Mouse (Mus musculus) spleen, adult 2 months (tissue): ENCODE data around the gene Fbln2. TPM values are rescaled to one million over a fixed set of nuclear protein-coding genes. Genes with fewer than 3 reads are reported as not detected.

Source experiments
- DNase-seq, 2 experiments: peaks; one replicate each; pipeline versions ENCODE4 v3.0.0 to v3.0.0-alpha.2; 2012 to 2021; ENCODE audit warnings: low spot score in 2 of 2, low read depth in 1 of 2
- H3K27ac ChIP-seq: fragments of 200-500 bp; 2 replicates; pipeline ENCODE4 v1.5.1; 2012; ENCODE audit warnings: low read length, inconsistent platforms; ENCODE audit not compliant: insufficient read depth
- H3K27me3 ChIP-seq: fragments of 200-500 bp; 2 replicates; pipeline ENCODE4 v1.6.1; 2012; ENCODE audit warnings: mild to moderate bottlenecking, moderate library complexity, low read length, inconsistent platforms; ENCODE audit not compliant: control insufficient read depth, insufficient read depth
- H3K36me3 ChIP-seq: fragments of 200-500 bp; 2 replicates; pipeline ENCODE4 v1.6.1; 2012; ENCODE audit warnings: mild to moderate bottlenecking, low read length, inconsistent platforms; ENCODE audit not compliant: control insufficient read depth, insufficient read depth
- H3K4me1 ChIP-seq: fragments of 200-500 bp; 2 replicates; pipeline ENCODE4 v1.6.1; 2011; ENCODE audit warnings: inconsistent platforms; ENCODE audit not compliant: control insufficient read depth, insufficient read depth, insufficient read length
- H3K4me3 ChIP-seq: fragments of 200-500 bp; 2 replicates; pipeline ENCODE4 v1.5.1; 2011; ENCODE audit warnings: mild to moderate bottlenecking, inconsistent platforms; ENCODE audit not compliant: insufficient read depth, insufficient read length; ENCODE audit errors: extremely low read depth
- CTCF ChIP-seq: fragments of 200-500 bp; IDR thresholded peaks from 2 replicates; pipeline ENCODE4 v1.5.1; 2011; ENCODE audit warnings: mild to moderate bottlenecking, inconsistent platforms; ENCODE audit not compliant: insufficient read depth, insufficient read length, insufficient replicate concordance; ENCODE audit errors: extremely low read depth
- POLR2A ChIP-seq: fragments of 200-500 bp; IDR thresholded peaks from 2 replicates; pipeline ENCODE4 v1.6.1; 2011; ENCODE audit warnings: low read depth, low read length, inconsistent platforms
- WGBS: fragments of 180-500 bp; shearing (Covaris S2); methylation state at CpG from one replicate; pipeline ENCODE4 v1.1.7; 2018; 5-methylcytosine and 5-hydroxymethylcytosine counted together
- polyA plus RNA-seq: library from polyadenylated mRNA; depleted of rRNA; stranded (reverse); fragments of >200 nt; gene quantifications from 2 replicates; pipeline ENCODE4 v1.2.3, GENCODE M21; 2012

The Fbln2 gene
- polyA plus RNA-seq, 1 experiment, result 12.0 TPM

GRCm38 (mm10) chr6:91288961-91289360, 76.7 kb downstream of the Fbln2 start:
- Histone ChIP-seq H3K27me3 (peaks cover 5% of the 10 kb centered on the region), H3K4me3 (no peak overlapping the region), H3K36me3 (no peaks in the 10 kb centered on the region), H3K27ac (no peak overlapping the region), H3K4me1 (peaks cover 2% of the 10 kb centered on the region; the same call in 1 of the 2 replicates)
- DNase-seq, result no peak
- TF ChIP-seq POLR2A (no peak), CTCF (no peak)
- WGBS, result 56% methylated on average over 1 of the region's 1 CpGs

GRCm38 (mm10) chr6:91290937-91291336, 78.7 kb downstream of the Fbln2 start:
- no peaks in the 10 kb centered on the region for H3K36me3 ChIP-seq
- DNase-seq, result no peak
- H3K4me1 ChIP-seq, result no peaks in the 10 kb centered on the region
- no peaks in the 10 kb centered on the region for H3K27me3 ChIP-seq
- no peak for TF ChIP-seq POLR2A
- H3K4me3 ChIP-seq, result no peak overlapping the region
- no peak overlapping the region for H3K27ac ChIP-seq
- 71% methylated on average over 10 of the region's 10 CpGs for WGBS

DNA sequence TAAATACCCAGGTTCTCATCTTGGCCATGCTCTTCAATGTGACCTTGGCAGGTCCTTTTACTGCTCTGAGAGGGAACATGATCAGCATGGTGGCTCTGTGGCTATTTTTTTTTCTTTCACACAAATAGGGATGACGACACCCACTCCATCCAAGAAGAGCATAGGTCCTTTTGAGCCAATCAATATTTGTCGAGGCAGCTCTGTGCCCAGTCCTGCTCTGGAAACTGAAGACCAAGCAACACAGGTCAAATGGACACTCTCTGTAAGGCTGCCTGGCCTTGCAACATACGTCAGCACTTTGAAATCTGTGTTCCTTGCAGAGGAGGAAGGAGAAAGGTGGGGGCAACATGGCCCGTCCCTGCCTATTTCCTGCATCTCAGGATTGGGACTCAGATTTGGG, 83.2 kb downstream of the Fbln2 start:
- DNase-seq, result no peak
- WGBS, result 56% methylated on average over 4 of the region's 4 CpGs
- H3K27ac ChIP-seq, result no peak overlapping the region
- TF ChIP-seq CTCF (no peak), POLR2A (no peak)
- H3K36me3 ChIP-seq, result no peaks in the 10 kb centered on the region
- H3K4me3 ChIP-seq, result no peak overlapping the region
- H3K27me3 ChIP-seq, result no peaks in the 10 kb centered on the region
- no peaks in the 10 kb centered on the region for H3K4me1 ChIP-seq

GRCm38 (mm10) chr6:91298828-91299227, 86.6 kb downstream of the Fbln2 start:
- no peak overlapping the region for H3K27ac ChIP-seq
- H3K4me1 ChIP-seq, result no peaks in the 10 kb centered on the region
- no peak for TF ChIP-seq POLR2A
- no peak for TF ChIP-seq CTCF
- H3K4me3 ChIP-seq, result no peak overlapping the region
- WGBS, result 10% methylated on average over 6 of the region's 6 CpGs
- no peaks in the 10 kb centered on the region for H3K36me3 ChIP-seq
- DNase-seq, result no peak
- no peaks in the 10 kb centered on the region for H3K27me3 ChIP-seq

DNA sequence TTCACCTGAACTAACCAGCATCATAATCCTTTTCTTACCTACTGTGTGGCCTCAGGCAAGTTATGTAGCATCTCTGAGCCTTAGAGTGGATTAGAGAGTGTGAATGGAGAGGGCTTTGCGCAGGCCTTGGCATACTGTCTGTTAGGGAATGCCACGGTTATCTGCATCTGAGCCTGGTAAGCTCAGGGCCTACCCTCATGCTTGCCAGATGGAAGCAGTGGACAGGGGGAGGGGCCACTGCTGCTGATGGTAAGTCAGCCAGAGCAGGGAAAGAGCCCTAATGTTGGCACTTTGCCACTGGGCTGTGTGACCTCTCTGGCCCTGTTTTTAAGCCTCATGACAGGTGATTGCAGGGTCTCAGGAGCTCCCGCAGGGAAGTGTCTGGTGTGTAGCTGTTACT, 87.8 kb downstream of the Fbln2 start:
- Histone ChIP-seq H3K27me3 (no peaks in the 10 kb centered on the region), H3K27ac (no peak overlapping the region), H3K4me3 (no peak overlapping the region), H3K36me3 (no peaks in the 10 kb centered on the region), H3K4me1 (no peaks in the 10 kb centered on the region)
- TF ChIP-seq CTCF (no peak), POLR2A (no peak)
- 84% methylated on average over 3 of the region's 3 CpGs for WGBS
- no peak for DNase-seq

- Histone ChIP-seq H3K27ac (no peak overlapping the region), H3K4me1 (no peaks in the 10 kb centered on the region), H3K27me3 (no peaks in the 10 kb centered on the region), H3K4me3 (no peak overlapping the region), H3K36me3 (no peaks in the 10 kb centered on the region)
- TF ChIP-seq POLR2A, result no peak
- TF ChIP-seq CTCF, result no peak
- 60% methylated on average over 1 of the region's 1 CpGs for WGBS
- no peak for DNase-seq
These were observed 89.6 kb downstream of the Fbln2 start for GRCm38 (mm10) chr6:91301839-91302238.

- Histone ChIP-seq H3K4me1 (no peaks in the 10 kb centered on the region), H3K36me3 (no peaks in the 10 kb centered on the region), H3K27me3 (no peaks in the 10 kb centered on the region), H3K27ac (no peak overlapping the region), H3K4me3 (no peak overlapping the region)
- WGBS, result 83% methylated on average over 3 of the region's 3 CpGs
- TF ChIP-seq CTCF (no peak), POLR2A (no peak)
- DNase-seq, result no peak
These were observed 90.1 kb downstream of the Fbln2 start for GRCm38 (mm10) chr6:91302337-91302736.
